Mouse (Mus musculus): ENCODE measurements at regions not wholly inside any gene's neighbourhood (a gene's known extent, or its start where the extent isn't known, plus 50 kb on each side); places are given as distances from the start of the nearest gene placed in this dataset.

DNA sequence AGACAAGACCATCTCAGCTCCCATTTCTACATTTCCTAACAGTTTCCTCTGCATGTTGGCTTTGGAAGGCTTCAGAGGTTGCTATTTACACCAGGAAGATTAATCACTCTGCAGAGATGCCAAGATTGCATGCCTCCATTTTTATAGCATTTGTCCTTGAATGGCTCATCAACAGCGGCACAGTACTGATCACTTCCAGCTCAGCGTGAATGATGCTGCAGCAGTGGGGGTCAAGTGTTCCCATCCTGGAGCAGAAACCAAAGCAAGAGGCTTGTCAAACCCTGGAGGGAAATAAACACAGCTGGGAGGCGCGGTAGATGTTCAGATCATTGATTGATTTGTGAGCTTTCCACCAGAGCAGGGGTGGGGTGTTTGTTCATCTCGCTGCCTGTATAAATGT, 572.2 kb upstream of the Hs6st1 start:
- TF ChIP-seq CTCF (IDR thresholded peaks at IDR 0.05; ENCODE audit: low read depth) (no peak), EP300 (optimal IDR thresholded peaks at IDR 0.05) (no peak)

Measured in stomach, postnatal 0 days (tissue).